Mouse (Mus musculus) adipocyte (in vitro differentiated cells): ENCODE results near the gene Sfxn5.

Experiments used
- DNase-seq: peaks from one replicate; pipeline ENCODE4 v3.0.0-alpha.2; 2016; ENCODE audit warnings: low spot score

The Sfxn5 gene

DNA sequence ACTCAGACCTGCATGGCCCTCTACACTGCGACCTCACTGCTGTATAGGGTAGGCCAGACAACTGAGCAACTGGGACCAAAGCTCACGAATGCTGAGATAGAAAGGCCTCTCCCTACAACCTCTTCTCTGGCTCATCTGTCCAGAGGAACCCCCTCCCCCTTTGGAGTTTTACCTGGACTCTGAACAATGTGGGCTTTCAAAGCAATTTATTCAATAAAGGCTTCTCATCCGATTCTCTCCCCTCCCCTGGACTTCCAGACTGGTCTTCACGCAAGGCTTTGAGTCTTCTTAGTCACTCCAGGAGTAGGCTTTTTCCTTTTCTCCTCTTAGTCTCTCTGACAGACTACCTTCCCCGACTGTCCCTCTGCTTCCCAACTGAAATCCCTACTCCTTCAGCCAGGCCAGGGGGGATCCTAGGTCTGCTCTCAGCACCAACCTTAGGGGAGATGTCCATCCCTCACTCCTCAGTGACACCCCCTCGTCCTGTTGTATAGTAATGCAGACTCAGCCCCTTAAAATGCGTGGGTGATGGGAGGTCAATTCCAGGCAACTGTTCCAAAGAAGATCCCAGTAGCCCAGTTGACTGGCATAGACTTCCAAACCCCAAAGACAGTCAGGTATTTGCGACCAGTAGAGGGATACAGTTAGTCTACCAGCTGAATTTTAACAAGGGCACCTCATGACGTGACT is 141.3 kb downstream of the Sfxn5 start:
- no peak for DNase-seq

DNA sequence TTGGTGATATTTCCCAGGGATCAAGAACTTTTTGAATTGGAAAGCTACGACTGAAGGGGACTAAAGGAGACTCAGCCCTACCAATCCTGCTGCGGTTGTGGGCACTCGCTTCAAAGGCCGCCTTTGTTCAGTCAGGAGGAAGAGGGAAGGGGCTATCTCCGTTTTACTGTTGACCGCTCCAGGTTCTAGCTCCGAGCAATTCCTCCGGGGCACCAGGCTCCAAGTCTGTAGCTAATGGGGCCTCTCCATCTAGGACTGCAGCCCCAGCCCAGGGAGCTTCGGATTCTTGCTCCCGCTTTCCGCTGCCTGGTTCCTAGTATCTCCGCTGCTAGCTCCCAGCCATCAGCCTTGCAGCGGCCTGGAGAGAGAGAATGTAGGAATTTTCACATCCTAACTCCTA is 142.6 kb downstream of the Sfxn5 start:
- DNase-seq, result no peak

DNA sequence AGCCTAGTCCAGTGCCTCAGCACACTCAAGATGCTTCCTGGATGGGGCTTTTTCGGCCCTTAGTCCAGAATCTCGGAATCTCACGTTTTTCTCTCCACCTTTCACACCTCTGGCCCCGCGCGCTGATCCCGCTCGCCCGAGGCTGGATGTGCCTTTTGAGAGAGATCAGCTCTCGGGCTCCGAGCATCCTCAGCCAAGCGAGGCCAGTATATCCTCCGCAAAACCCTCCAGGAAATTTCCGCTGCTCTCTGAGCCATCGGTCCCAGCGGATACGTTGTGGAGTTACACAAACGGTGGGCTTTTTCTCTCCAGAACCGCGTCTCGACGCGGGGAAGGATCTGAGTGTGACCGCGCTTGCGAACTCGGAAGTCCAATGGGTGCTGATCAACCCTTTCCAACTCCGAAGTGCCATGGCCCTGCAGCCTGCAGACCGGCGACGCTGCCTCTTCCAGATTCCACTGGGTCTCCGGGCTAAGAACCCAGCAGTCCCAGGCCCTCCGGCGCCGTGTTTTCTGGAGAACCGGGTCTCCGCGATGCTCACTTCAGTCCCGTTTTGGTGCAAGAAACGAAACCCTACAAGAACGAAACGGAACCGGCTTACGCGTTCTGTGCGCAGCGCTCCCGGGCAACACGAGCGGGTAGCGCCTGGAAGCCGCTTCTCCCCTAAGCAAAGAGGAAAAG is 143.2 kb downstream of the Sfxn5 start:
- no peak for DNase-seq

DNA sequence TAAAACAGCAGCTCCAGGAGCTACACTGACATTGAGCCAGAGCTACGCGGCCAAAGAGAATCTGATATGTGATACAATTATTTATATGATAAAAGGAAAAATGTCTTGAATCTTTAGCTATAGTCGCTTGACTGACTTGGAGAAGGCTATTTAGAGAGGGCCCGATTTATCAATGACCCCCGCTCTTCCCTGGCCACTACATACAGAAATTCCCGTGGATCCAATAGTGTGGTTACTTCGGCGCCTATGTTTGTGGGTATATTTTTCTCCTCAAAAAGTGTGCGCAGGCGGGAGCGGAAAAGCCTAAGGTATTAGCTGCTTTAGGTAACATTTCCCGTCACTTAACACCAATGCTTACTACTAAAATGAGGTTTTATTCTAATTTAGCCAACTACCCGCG is 143.9 kb downstream of the Sfxn5 start:
- no peak for DNase-seq

DNA sequence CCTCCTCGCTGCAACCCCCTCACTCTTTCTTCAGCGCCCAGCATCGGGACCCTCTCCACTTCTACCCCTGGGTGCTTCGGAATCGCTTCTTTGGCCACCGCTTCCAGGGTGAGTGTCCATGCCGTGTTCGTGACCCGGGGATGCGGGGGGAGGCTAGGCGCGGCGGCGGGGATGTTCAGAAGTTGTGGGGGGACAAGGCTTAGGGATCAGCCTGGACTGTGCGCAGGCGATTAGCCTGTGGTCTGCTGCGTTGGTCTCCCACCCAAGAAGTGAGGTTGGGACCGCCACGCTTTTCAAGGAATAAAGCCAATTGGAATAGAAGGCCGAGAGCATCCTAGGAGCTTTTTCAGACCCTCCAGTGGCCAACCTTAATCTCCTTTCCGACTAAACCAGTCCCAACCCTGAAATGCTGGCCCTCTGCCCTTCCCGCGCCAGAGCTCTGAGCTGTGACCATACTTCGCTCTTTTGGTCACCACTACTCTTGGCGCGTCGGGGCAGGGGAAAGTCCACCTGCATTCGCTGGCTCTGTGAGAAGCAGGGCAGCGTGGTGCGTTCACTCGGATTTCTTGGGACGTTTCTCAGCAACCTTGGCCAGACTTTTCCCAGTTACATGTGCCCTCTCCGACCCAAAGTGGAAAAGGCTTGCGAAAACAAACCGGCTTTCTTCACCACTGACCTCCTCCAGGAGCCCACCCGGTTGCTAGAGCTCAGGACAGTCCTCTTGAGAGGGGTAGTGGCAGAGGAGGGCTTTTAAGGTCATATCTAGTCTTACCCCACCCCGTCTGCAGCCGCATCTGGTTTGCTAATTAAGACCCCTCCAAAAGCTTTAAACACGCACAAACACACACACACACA is 144.7 kb downstream of the Sfxn5 start:
- DNase-seq, result no peak

DNA sequence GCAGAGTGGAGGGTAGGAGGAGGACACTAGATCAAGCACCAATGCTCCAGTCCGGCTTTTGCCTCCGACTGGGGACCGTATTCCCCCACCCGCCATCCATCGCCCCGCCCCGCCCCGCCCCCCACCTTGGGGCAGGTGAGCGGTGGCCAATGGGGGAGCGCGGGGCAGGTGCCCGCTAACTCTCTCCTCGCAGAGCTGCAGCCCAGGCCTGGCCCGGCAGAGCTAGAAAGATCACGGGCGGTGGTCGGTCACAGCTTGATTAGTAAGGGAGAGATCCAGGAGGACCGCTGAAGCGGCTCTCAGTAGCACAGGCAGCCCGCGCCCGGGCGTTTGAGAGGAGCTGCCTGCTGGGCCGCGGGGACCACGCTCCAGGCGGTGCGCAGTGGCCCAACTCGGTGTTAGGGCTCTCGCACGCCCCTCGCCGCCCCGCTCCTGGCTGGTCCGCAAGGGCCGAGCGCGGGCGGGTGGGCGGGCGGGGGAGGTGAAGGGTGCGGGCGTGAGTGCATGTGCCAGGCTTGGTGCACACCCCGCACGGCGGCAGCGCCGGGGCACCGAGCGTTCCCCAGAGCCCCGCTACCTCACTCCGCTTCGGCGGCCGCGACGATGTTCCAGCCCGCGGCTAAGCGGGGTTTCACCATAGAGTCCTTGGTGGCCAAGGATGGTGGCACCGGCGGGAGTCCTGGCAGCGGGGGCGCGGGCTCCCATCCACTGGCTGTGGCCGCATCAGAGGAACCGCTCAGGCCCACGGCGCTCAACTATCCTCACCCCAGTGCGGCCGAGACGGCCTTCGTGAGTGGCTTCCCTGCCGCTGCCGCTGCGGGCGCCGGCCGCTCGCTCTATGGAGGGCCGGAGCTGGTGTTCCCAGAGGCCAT is 145.6 kb downstream of the Sfxn5 start, which contains the start of gene Emx1:
Emx1 (plus strand) TSS at position 99 of the 872 bp plus-strand sequence.
- no peak for DNase-seq

DNA sequence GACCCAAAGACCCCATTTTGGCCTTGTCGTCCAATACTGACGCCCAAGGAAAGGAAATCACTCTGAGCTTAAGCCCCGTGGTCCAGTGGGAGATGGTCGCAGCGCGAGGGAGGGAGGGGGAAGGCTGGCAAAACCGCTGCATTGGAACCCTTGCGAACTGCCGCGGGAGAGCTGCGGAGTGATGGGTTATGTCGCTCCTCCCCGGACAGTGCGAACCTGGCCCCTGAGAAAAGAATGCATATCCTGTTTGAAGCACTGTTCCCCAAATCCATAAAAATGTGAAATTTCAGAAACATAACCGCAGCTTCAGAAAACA is 146.5 kb downstream of the Sfxn5 start:
- no peak for DNase-seq

DNA sequence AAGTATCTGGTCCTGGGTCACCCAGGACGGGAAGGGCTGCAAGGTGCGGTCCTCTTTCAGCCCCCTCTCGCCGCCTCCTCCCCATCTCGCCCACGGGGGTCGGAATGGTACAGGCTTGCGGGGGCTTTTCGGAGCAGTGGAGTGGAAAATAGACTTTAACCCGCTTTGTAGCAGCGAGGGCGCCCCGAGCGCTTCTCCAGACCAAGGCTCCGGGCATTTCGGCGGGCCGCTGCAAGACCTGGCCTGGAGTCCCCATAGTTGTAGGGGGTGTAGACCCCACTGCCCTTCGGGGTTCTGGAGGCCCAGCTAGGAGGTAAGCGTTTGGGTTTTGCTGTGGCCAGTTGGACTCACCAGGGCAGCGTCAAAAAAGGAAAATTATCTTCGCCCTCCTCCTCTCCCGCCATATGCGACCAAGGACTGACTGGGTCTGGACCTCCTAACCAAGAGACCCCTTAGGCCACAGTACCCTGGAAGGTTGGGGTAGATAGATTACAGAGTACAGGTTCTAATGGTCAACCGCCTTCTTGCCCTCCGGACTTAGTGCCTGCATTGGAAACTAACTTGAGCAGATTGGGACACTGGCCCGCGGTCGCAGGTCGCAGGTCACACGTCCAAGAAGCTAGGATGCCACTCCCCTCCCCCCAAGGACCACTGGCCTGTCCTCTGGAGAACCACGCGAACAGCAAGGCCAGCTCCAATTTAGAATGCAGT is 147.0 kb downstream of the Sfxn5 start:
- DNase-seq, result no peak

DNA sequence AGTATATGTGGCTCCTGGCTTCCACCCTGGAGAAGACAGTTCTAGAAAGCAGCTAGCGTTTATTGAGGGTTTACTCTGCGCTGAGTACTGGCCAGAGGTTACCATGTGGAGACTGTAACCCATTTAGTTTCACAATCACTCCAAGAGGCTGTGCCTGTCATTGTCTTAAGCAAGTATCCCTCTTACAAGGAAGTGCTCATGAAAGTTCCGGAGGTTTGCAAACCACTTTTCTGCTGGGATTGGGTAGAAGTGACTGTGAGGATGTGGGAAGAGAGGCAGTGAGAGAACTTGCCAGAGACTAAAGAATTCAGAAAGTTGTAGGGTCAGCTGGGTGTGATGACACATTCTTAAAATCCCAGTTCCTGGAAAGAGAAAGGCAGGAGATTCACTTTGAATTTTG is 149.3 kb downstream of the Sfxn5 start:
- DNase-seq, result peak; percentile 9

DNA sequence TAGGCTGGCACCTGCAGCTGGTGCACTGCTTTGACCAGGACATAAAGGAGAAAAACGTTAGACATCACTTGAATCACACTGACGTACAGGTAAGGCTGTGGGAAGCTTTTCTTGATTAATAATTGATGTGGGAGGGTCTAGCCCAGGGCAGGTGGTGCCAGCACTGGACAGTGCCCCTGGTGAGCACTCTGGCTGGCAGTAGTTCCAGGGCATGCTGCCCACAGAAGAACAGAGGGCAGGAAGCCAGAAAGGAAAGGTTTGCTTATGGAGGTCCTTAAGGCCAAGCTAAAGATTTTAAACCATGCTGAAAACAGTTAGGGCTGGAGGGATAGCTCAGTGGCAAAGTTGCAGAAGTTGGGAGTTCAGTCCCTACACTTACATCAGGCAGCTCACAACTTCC is 153.2 kb downstream of the Sfxn5 start:
- DNase-seq, result no peak

DNA sequence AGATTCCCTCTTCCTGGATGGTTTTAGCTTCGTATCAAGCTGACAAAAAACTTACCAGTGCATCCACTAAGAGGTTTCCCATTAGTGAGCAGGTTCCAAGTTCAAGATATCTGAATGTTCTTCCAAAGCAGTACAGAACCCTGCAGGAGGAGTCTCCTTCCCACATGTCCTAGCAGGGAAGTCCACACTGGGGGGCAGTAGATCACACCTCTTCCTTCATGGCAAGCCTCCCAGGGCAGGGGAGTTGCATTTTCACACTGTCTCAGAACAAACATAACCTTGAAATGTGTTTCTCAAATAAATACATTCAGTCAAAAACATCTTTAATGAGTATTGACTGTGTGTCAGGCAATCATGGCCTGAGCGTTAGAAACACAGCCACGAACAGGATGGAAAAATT is 153.7 kb downstream of the Sfxn5 start:
- no peak for DNase-seq

DNA sequence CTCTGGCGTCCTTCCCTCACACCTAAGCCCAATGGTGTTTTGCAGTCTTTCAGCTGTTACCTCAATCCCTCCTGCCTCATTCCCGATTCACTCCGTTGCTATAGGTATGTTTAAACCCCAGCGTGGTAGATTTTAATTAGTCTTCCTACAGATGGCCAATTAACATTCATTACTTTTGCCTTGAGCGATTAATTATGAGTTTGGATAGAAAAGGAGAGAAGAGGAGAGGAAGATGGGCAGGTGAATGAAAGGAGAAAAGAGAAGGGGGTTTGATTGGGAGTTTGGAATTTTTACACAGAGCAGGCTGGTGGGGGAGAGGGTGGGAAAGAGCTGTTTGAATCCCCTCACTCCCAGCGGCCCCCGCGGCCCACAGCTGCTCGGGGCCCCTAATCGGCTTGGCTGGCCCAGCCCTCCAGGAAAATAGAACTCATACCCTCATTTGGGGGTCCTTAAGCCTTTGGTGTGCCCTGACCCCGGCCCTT is 167.7 kb downstream of the Sfxn5 start:
- DNase-seq, result no peak
